Mouse (Mus musculus): Measurements from ENCODE around the gene Rab37. TPM values are rescaled to one million over a fixed set of nuclear protein-coding genes. Genes with fewer than 3 reads are reported as not detected.
A peak's percentile ranks its signal among the peaks of the same experiment; 100 is the strongest.

The Rab37 gene
- 1.8 TPM in 2 replicates for polyA plus RNA-seq (2016; fragmentation: Nextera tagmentation; extraction: Ambion mirVana)

DNA sequence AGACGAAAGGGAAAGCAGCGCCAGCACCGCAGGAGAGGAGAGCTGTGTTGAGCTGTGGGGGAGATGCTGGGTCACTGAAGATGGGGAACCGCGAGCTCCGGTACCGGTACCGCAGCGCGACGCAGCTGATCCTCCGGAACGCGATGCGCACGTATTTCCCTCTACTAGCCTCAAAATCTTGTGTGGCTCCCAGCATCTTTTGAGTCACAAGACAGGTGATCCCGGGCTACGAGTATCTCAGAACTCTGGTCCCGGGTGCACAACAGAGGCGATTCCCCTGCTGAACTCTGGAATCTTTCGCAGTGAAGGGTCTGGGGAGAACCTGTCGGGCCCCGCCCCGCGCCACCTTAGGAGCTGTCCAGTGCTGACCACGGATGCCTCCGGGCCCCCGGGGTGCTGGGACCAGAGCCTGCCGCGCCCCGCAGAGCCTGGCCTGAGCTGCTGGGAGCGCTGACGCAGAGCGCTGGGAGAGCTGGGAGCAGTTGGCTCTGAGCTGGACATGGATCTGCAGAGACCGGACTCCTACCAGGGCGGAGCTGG is at the start of gene Rab37:
Rab37 (plus strand) TSS at position 70 of the 540 bp plus-strand sequence.
- Histone ChIP-seq H3K27me3 (replicated peaks) (peaks cover 47% of the 10 kb centered on the region), H3K9me3 (replicated peaks) (peaks cover 6% of the 10 kb centered on the region; the same call in 1 of the 2 replicates), H3K4me3 (no peak within 1 kb of the TSS), H3K4me1 (replicated peaks) (peaks cover 9% of the 10 kb centered on the region; the same call in 1 of the 2 replicates), H3K36me3 (no peaks in the 10 kb centered on the region), H3K27ac (ENCODE audit: poor library complexity, severe bottlenecking) (no peak within 1 kb of the TSS), H3K4me2 (peak within 1 kb of the TSS; percentile 28), H3K9ac (no peak within 1 kb of the TSS)
- no peak for ATAC-seq (ENCODE audit: insufficient number of reproducible peaks, low FRiP score)
- WGBS: 2% methylated on average over 36 of the region's 36 CpGs

DNA sequence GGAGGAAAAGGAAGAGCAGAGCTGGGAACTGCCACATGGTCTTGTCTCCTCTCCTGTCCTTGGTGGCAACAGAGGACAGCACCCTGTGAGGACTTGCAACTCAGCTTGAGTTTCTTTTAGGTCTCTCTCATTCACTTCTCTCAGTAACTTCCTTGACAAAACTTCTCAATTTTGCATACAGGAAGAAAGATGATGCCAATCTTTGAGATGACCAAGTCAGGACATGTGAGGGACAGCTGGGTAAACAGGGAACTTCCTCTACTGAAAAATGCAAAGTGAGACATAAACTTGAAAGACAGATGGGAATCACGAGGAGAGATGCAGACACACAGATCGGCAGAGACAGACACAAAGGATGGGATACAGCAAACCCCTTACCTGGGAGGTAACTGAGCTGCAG is 43.0 kb upstream of the Rab37 start, which contains the start of gene Cd300ld3:
Cd300ld3 (minus strand) TSS at position 151 of the 400 bp plus-strand sequence.
- no peak within 1 kb of the TSS for H3K9ac ChIP-seq
- no peak for ATAC-seq (ENCODE audit: insufficient number of reproducible peaks, low FRiP score)
- no peak within 1 kb of the TSS for H3K4me3 ChIP-seq
- H3K4me2 ChIP-seq: no peak within 1 kb of the TSS
- H3K4me1 ChIP-seq (replicated peaks): no peaks in the 10 kb centered on the region
- 0 out of 2 replicates have a peak, but pooled peaks cover 3% of the 10 kb centered on the region for H3K27me3 ChIP-seq (replicated peaks)
- 51% methylated on average over 2 of the region's 2 CpGs for WGBS
- H3K9me3 ChIP-seq (replicated peaks): no peaks in the 10 kb centered on the region
- H3K27ac ChIP-seq (ENCODE audit: poor library complexity, severe bottlenecking): no peak within 1 kb of the TSS
- no peaks in the 10 kb centered on the region for H3K36me3 ChIP-seq

DNA sequence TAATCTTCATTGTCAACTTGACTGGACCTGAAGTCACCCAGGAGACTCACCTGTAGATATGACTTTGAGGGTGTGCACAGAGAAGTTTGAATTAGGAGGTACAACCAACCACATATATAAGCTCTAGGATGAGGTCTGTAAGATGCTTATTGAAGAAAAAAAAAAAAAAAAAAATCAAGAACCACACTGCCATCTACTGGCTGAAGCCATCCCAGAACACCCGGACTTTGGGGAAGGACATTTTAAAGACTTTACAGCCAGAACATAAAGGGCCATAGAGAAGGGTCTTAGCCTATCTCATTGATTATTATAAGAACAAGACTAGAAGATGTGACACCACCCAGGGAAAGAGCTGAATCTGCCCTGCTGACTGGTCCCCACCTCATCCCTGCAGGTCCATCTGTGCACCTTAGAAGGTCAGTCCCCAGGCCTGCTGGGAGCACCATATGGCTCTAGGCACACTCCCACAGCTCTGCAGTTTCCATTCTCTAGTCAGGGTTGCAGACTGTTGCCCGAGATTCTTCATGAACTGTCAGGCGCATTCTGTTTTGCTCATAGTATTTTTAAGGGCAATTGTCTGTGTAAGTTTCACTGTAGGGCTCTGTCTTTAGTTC is 41.8 kb upstream of the Rab37 start:
- no peak overlapping the region for H3K27ac ChIP-seq (ENCODE audit: poor library complexity, severe bottlenecking)
- H3K27me3 ChIP-seq (replicated peaks): 0 out of 2 replicates have a peak, but pooled peaks cover 3% of the 10 kb centered on the region
- WGBS: 39% methylated on average over 3 of the region's 3 CpGs
- no peak overlapping the region for H3K9ac ChIP-seq
- H3K9me3 ChIP-seq (replicated peaks): no peaks in the 10 kb centered on the region
- no peak overlapping the region for H3K4me2 ChIP-seq
- H3K4me3 ChIP-seq: no peak overlapping the region
- no peak for ATAC-seq (ENCODE audit: insufficient number of reproducible peaks, low FRiP score)
- no peaks in the 10 kb centered on the region for H3K4me1 ChIP-seq (replicated peaks)
- no peaks in the 10 kb centered on the region for H3K36me3 ChIP-seq

DNA sequence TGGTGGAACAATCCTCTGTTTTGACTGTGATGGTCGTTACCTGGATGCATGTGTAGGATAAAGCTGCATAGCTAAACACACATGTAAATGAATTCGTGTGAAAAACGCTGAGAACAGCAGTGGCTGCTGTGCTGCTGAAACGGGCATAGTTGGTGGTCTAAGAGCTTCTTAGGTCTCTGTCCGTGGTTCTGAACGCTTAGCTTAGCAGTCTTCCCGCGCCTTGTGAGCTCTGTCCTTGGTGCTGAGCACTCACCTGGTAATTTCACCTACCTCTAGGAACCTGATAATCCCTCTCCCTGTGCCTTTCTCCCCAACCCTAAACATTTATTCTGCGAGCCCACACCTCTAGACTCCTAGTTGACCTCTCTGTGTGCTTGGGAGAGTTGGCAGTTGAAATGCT is 39.0 kb upstream of the Rab37 start:
- Histone ChIP-seq H3K9me3 (replicated peaks) (no peaks in the 10 kb centered on the region), H3K27me3 (replicated peaks) (peaks cover 3% of the 10 kb centered on the region; the same call in 1 of the 2 replicates), H3K4me2 (no peak overlapping the region), H3K9ac (no peak overlapping the region), H3K4me3 (no peak overlapping the region), H3K36me3 (no peaks in the 10 kb centered on the region), H3K27ac (ENCODE audit: poor library complexity, severe bottlenecking) (no peak overlapping the region), H3K4me1 (replicated peaks) (no peaks in the 10 kb centered on the region)
- no peak for ATAC-seq (ENCODE audit: insufficient number of reproducible peaks, low FRiP score)
- 2% methylated on average over 9 of the region's 9 CpGs for WGBS

DNA sequence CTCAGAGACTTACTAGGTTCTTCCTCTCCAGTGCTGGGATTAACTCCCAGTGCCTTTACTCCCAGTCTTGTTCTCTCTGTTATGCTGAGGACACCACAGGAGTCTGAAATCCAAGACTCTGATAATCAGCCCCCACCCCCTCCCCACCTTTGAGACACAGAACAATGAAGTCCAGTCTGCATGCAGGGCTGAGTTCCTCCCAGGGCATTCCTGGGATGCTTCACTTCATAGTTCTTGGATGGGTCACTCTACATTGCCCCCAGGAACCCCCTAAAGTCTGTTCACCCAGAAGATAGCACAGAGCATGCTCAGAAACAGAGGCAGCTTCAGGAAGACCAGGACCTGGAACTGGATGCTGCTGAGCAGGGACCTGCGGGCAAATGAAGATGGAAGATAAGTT is 38.2 kb upstream of the Rab37 start:
- ATAC-seq (ENCODE audit: insufficient number of reproducible peaks, low FRiP score): no peak
- Histone ChIP-seq H3K27me3 (replicated peaks) (peaks cover 3% of the 10 kb centered on the region; the same call in 1 of the 2 replicates), H3K36me3 (no peaks in the 10 kb centered on the region), H3K9me3 (replicated peaks) (no peaks in the 10 kb centered on the region), H3K4me3 (no peak overlapping the region), H3K4me1 (replicated peaks) (no peaks in the 10 kb centered on the region), H3K4me2 (no peak overlapping the region), H3K27ac (ENCODE audit: poor library complexity, severe bottlenecking) (no peak overlapping the region), H3K9ac (no peak overlapping the region)
- WGBS: 92% methylated on average over 1 of the region's 1 CpGs

DNA sequence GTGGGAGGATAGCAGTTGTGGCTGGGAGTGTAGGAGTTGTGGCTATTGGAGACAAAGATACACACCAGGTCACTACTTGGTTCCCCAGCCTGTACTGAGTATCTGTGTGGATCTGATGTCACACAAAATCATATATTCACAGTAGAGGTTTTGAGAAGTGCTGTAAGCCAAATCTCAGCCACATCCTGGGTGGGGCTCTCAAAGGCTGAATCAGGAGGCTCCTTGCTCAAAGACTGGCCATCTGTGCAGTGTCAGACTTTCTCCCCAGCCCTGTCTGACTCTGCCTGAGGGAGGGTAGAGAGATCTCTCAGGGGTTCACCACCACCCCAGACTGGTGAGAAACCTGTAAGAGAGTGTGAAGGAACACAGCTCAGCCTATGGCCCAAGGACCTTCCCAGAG is 36.7 kb upstream of the Rab37 start:
- Histone ChIP-seq H3K4me3 (no peak overlapping the region), H3K4me2 (no peak overlapping the region), H3K4me1 (replicated peaks) (no peaks in the 10 kb centered on the region), H3K27ac (ENCODE audit: poor library complexity, severe bottlenecking) (no peak overlapping the region), H3K36me3 (no peaks in the 10 kb centered on the region), H3K27me3 (replicated peaks) (peaks cover 3% of the 10 kb centered on the region; the same call in 1 of the 2 replicates), H3K9ac (no peak overlapping the region), H3K9me3 (replicated peaks) (no peaks in the 10 kb centered on the region)
- ATAC-seq (ENCODE audit: insufficient number of reproducible peaks, low FRiP score): no peak

DNA sequence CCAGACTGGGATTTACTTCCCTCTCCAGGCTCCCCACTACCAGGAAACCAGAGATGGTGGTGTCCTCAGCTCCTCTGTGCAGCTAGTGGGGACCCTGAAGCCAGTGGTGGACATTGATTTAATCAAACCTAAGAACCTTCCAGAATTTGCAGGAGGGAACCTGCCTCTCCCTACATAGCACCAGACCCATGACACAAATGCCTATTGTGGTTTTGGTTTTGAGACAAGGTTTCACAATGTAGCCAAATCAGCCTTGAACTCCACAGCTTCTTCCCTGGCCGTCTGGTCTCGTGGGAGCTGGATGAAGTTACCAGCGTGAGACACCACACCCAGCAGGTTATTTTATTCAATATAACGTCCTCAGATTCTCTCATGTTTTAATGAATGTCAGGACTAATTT is 32.5 kb upstream of the Rab37 start:
- H3K36me3 ChIP-seq: no peaks in the 10 kb centered on the region
- WGBS: 77% methylated on average over 4 of the region's 4 CpGs
- no peak for ATAC-seq (ENCODE audit: insufficient number of reproducible peaks, low FRiP score)

DNA sequence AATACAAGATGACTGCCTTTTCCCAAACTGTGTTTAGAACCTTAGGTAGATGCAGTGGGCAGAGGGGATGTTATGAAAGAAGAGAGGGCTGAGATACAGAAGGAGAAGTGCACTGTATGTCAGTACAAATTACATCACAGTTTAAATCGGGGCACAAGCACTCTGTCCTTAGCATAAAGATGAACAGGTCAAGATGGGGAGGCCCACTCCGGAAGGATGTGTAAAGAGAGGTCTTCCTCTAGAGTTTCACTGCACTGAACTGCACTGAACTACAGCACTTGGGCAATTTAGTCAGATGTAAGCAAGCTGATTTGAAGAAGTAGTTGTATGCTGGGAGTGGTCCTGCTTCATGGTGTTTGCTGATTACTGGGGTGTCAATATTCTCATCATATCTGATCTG is 31.4 kb upstream of the Rab37 start:
- no peaks in the 10 kb centered on the region for H3K36me3 ChIP-seq
- H3K9me3 ChIP-seq (replicated peaks): no peaks in the 10 kb centered on the region
- no peaks in the 10 kb centered on the region; the same call in 1 of the 2 replicates for H3K27me3 ChIP-seq (replicated peaks)
- H3K4me2 ChIP-seq: no peak overlapping the region
- H3K4me3 ChIP-seq: no peak overlapping the region
- no peak for ATAC-seq (ENCODE audit: insufficient number of reproducible peaks, low FRiP score)
- no peak overlapping the region for H3K9ac ChIP-seq
- H3K27ac ChIP-seq (ENCODE audit: poor library complexity, severe bottlenecking): no peak overlapping the region
- WGBS: 61% methylated on average over 2 of the region's 2 CpGs
- H3K4me1 ChIP-seq (replicated peaks): no peaks in the 10 kb centered on the region

More for the DNA sequence above, 32.5 kb upstream of the Rab37 start:
- Histone ChIP-seq H3K27ac (ENCODE audit: poor library complexity, severe bottlenecking) (no peak overlapping the region), H3K4me3 (no peak overlapping the region), H3K4me2 (no peak overlapping the region), H3K4me1 (replicated peaks) (no peaks in the 10 kb centered on the region), H3K9ac (no peak overlapping the region), H3K9me3 (replicated peaks) (no peaks in the 10 kb centered on the region), H3K27me3 (replicated peaks) (no peaks in the 10 kb centered on the region; the same call in 1 of the 2 replicates)

DNA sequence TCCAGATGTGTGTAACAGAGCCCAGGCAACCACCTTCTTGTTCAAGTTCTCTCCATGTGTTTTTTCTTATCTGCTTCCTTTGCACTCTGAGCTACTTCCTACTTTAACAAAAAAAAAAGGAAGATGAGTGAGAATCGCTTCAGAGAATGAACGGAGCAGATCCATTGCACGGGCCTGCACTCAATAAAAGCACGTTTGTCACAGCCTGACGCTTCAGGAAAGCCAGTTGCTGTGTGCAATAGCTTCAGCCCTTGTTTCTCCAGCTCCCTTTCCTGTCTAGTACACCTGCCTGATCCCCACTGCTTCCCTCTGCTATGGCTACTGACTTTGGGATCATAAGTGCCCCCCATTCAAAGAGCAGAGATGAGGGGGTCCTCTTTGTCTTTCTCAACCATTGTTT is 29.2 kb upstream of the Rab37 start, which contains the start of gene Cd300e:
Cd300e (minus strand) TSS at position 101 of the 400 bp plus-strand sequence.
- Histone ChIP-seq H3K9ac (no peak within 1 kb of the TSS), H3K4me2 (no peak within 1 kb of the TSS), H3K27me3 (replicated peaks) (no peaks in the 10 kb centered on the region; the same call in 1 of the 2 replicates), H3K27ac (ENCODE audit: poor library complexity, severe bottlenecking) (no peak within 1 kb of the TSS), H3K36me3 (no peaks in the 10 kb centered on the region), H3K4me1 (replicated peaks) (no peaks in the 10 kb centered on the region), H3K4me3 (no peak within 1 kb of the TSS), H3K9me3 (replicated peaks) (no peaks in the 10 kb centered on the region)
- no peak for ATAC-seq (ENCODE audit: insufficient number of reproducible peaks, low FRiP score)
- WGBS: 39% methylated on average over 5 of the region's 5 CpGs

DNA sequence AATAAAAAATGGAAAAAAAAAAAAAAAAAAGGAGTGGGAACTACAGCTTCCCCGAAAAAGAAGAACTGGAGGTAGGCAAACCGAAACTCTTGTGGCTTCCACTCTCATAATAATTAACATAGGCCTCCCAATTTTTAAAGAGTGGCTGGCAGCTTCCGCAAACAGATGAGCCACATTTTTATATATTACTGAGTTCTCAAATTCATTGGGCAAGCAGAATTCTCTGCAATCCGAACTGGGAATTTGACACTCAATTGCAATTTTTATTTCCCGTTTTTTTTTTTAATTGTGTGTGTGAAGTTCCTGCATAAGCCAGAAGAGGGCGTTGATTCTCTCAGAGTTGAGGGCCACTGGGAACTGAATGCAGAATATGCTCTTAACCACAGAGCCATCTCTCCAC is 24.5 kb upstream of the Rab37 start:
- WGBS: 59% methylated on average over 6 of the region's 6 CpGs

DNA sequence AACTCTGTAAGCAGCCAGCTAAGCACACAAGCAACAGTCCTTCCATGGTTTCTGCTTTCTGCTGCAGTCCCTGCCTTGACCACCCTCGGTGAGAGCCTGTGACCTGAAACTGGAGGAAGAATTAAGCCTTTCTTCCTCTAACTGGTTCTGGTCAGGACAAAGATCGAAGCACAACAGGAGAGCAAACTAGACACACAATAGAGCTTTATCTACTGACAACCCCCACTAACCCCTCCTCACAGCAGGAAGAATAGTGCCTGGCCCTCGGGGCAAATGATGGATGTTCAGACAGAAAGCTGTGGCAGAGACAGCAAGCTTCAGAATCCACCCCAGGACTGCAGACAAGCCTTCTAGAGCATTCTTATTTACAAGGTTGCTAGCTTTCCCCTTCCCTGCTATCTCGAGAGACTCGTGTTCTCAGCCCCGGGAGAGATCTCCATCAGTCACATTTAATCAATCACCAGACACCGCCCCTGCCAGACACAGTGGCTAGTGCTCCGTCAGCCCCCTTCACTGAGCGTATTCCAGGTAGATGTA is 20.1 kb upstream of the Rab37 start:
- Histone ChIP-seq H3K4me2 (peak overlapping the region; percentile 26), H3K27me3 (replicated peaks) (0 out of 2 replicates have a peak, but pooled peaks cover 4% of the 10 kb centered on the region), H3K9ac (no peak overlapping the region), H3K27ac (ENCODE audit: poor library complexity, severe bottlenecking) (no peak overlapping the region), H3K36me3 (no peaks in the 10 kb centered on the region), H3K4me3 (no peak overlapping the region), H3K4me1 (replicated peaks) (peaks cover 12% of the 10 kb centered on the region), H3K9me3 (replicated peaks) (no peaks in the 10 kb centered on the region)
- 14% methylated on average over 9 of the region's 9 CpGs for WGBS
- ATAC-seq (ENCODE audit: insufficient number of reproducible peaks, low FRiP score): no peak

More for the DNA sequence above, 24.5 kb upstream of the Rab37 start:
- no peak for ATAC-seq (ENCODE audit: insufficient number of reproducible peaks, low FRiP score)
- Histone ChIP-seq H3K36me3 (no peaks in the 10 kb centered on the region), H3K27ac (ENCODE audit: poor library complexity, severe bottlenecking) (no peak overlapping the region), H3K27me3 (replicated peaks) (0 out of 2 replicates have a peak, but pooled peaks cover 4% of the 10 kb centered on the region), H3K9me3 (replicated peaks) (no peaks in the 10 kb centered on the region), H3K4me3 (no peak overlapping the region), H3K4me1 (replicated peaks) (peaks cover 8% of the 10 kb centered on the region; the same call in 1 of the 2 replicates), H3K9ac (no peak overlapping the region), H3K4me2 (no peak overlapping the region)
